Mouse (Mus musculus) erythroblast, embryonic 14.5 days (primary cell): ENCODE measurements around the gene Usp51.

Experiments used
- GATA1 ChIP-seq: IDR thresholded peaks from 2 replicates; pipeline ENCODE4 v1.6.1; 2012; ENCODE audit warnings: low read length, inconsistent platforms, mixed read lengths
- TAL1 ChIP-seq: IDR thresholded peaks from 3 replicates; pipeline ENCODE4 v1.6.1; 2012; ENCODE audit warnings: low read length, inconsistent platforms, mixed read lengths

DNA sequence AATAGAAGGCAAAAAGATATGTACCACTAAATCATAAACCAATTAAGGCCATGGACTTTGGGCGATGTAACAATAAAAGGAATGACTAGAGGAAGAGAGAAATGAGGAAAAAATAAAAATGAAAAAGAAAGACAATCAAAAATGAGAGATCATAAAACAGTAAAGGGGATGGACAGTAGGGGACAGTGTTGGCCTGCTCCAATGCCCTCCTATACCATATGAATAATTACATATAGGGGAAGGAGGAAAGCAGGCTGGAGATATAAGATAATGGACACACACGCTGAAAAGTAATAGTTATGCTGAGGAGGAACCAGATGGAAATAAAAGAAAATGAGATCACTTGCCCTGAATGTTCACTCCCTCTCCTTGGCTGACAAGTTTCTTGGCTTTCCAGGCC, 21.3 kb upstream of the Usp51 start:
- TF ChIP-seq GATA1: no peak
- no peak for TF ChIP-seq TAL1
